Mouse (Mus musculus) stomach, embryonic 14.5 days (tissue): ENCODE measurements around the gene Mgat1. TPM values are rescaled to one million over a fixed set of nuclear protein-coding genes. Genes with fewer than 3 reads are reported as not detected.

Source experiments
- ATAC-seq: fragments of 200-750 bp; cut with Nextera tagmentation; 2 replicates; pipeline ENCODE4 v1.8.0; 2017; ENCODE audit warnings: low read depth, moderate TSS enrichment; ENCODE audit not compliant: insufficient number of reproducible peaks, insufficient read depth, low FRiP score
- H3K27ac ChIP-seq: fragments of 300-500 bp; sonication (generic); 2 replicates; pipeline ENCODE4 v1.5.1; 2014; ENCODE audit warnings: mild to moderate bottlenecking, low read length, moderate library complexity, mixed read lengths
- H3K27me3 ChIP-seq: fragments of 300-500 bp; sonication (generic); 2 replicates; pipeline ENCODE4 v1.6.1; 2014; ENCODE audit warnings: low read length, control low read depth, mixed read lengths; ENCODE audit not compliant: control insufficient read depth, insufficient read depth
- H3K36me3 ChIP-seq: fragments of 300-500 bp; sonication (generic); 2 replicates; pipeline ENCODE4 v1.6.1; 2014; ENCODE audit warnings: mild to moderate bottlenecking, control low read depth, low read length, moderate library complexity, mixed read lengths; ENCODE audit not compliant: control insufficient read depth, insufficient read depth
- H3K4me1 ChIP-seq: fragments of 300-500 bp; sonication (generic); 2 replicates; pipeline ENCODE4 v1.6.1; 2014; ENCODE audit warnings: low read length, control low read depth, mixed read lengths; ENCODE audit not compliant: control insufficient read depth, insufficient read depth
- H3K4me2 ChIP-seq: fragments of 300-500 bp; sonication (generic); replicated peaks from 2 replicates; pipeline ENCODE4 v1.6.1; 2014; ENCODE audit warnings: low read depth, low read length, control low read depth
- H3K4me3 ChIP-seq: fragments of 300-500 bp; sonication (generic); 2 replicates; pipeline ENCODE4 v1.5.1; 2014; ENCODE audit warnings: low read depth, low read length, control low read depth
- H3K9ac ChIP-seq: fragments of 300-500 bp; sonication (generic); replicated peaks from 2 replicates; pipeline ENCODE4 v1.6.1; 2014; ENCODE audit warnings: low read depth, mild to moderate bottlenecking, control low read depth, low read length, moderate library complexity, mixed read lengths
- H3K9me3 ChIP-seq: fragments of 300-500 bp; sonication (generic); 2 replicates; pipeline ENCODE4 v1.6.1; 2016; ENCODE audit warnings: low read depth, low read length, control low read depth; ENCODE audit not compliant: control insufficient read depth
- WGBS: fragments of 180-500 bp; shearing (Covaris S2); extraction: QIAGEN DNeasy Blood & Tissue Kit; methylation state at CpG from one replicate; pipeline ENCODE4 v1.1.7; 2014; 5-methylcytosine and 5-hydroxymethylcytosine counted together
- polyA plus RNA-seq: library from polyadenylated mRNA; unstranded; fragments of >200 nt; fragmentation: Nextera tagmentation; extraction: Ambion mirVana; gene quantifications from 2 replicates; pipeline ENCODE4 v1.2.1, GENCODE M21; 2014

Mgat1 gene
- polyA plus RNA-seq, 1 experiment from 2014 or later: 55.0 TPM

DNA sequence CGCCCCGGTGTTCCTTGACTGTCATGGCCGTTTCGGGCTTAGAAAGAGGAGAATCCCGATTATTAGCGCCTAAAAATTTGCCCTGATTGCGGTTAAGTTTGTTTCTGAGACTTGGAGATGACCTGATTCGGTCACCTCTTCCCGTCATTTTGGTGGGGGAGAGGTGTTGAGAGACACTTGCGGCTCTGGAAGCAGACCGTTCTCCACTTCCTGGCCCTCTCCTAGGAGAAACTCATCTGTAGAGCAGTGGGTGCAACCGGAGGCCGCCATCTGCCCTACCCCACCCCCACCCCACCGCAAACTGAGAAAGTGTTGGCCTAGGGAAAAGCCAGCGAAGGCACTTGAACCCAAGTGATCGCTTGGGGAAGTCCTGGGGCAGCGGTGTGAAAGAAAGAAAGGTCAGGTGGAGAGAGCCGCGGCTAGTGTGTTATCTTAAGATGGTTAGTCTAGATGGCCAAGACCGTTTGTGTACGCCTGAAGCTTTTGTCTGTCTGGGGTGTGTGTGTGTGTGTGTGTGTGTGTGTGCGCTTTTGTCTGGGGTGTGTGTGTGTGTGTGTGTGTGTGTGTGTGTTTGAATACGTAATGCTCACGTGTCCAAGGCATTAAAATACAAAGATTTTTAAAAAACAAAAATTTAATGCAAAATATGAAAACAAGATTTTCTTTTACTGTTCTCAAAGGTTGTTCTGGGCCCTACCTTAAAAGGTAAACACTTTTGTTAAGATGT, 40.1 kb upstream of the Mgat1 start:
- H3K36me3 ChIP-seq: peaks cover 9% of the 10 kb centered on the region; the same call in 1 of the 2 replicates
- peak overlapping the region; percentile 98 for H3K9ac ChIP-seq
- H3K27me3 ChIP-seq: no peaks in the 10 kb centered on the region
- H3K4me1 ChIP-seq: peaks cover 6% of the 10 kb centered on the region; the same call in 1 of the 2 replicates
- H3K4me2 ChIP-seq: peak overlapping the region; percentile 86
- H3K27ac ChIP-seq: peak overlapping the region; percentile 99
- H3K4me3 ChIP-seq: peak overlapping the region; percentile 89
- WGBS: 0% methylated on average over 24 of the region's 24 CpGs
- ATAC-seq: peak; percentile 70
- H3K9me3 ChIP-seq: no peaks in the 10 kb centered on the region

DNA sequence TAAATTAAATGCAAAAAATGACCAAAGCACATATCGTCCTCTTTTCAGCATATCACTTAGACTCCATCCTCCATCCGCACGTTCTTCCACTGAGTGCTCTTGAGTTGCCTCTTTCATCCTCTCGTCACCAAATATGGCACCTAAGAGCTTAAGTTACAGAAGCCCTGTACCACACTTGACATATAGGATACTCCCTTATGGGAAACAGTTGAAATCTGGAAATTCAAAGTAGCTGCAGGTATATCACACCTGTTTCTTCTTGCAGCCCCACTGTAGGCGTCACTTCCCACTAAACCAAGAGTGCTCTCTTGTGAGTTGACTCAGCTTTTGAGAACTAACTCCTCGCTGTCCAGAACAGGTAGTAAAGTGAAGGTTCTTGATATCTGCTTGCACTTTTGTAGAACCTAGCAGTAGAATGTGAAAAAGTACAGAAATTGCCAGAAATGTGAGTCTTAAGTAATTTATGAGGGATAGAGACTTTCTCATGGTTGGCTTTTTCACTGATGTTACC, 38.9 kb upstream of the Mgat1 start:
- Histone ChIP-seq H3K4me2 (peak overlapping the region; percentile 86), H3K4me1 (peaks cover 6% of the 10 kb centered on the region; the same call in 1 of the 2 replicates), H3K27ac (no peak overlapping the region), H3K36me3 (peaks cover 9% of the 10 kb centered on the region; the same call in 1 of the 2 replicates), H3K4me3 (peak overlapping the region; percentile 89), H3K27me3 (no peaks in the 10 kb centered on the region), H3K9me3 (no peaks in the 10 kb centered on the region), H3K9ac (no peak overlapping the region)
- WGBS: 79% methylated on average over 6 of the region's 6 CpGs
- no peak for ATAC-seq

DNA sequence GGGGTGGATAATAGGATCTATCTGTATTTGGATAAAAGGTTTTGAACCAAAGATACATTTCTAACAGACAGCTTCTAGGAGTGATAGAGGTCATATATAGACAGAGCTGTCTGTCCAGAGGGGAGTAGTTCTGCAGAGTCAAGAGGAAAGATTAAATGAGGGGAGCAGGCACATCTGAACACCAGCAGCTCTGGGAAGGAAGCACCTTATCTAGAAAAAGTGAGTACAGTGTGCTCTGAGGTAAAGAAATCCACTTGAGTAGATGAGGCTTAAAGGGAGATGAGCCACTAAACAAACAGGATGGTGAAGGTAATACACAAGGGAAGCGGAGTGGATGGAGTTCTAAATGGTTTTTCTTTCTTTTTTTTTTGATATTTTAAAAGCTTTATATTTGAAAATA, 36.5 kb upstream of the Mgat1 start:
- WGBS: 96% methylated on average over 1 of the region's 1 CpGs
- no peaks in the 10 kb centered on the region for H3K27me3 ChIP-seq
- H3K4me2 ChIP-seq: no peak overlapping the region
- no peak overlapping the region for H3K27ac ChIP-seq
- no peak overlapping the region for H3K4me3 ChIP-seq
- no peaks in the 10 kb centered on the region for H3K9me3 ChIP-seq
- H3K9ac ChIP-seq: no peak overlapping the region
- no peak for ATAC-seq
- H3K36me3 ChIP-seq: peaks cover 9% of the 10 kb centered on the region; the same call in 1 of the 2 replicates
- peaks cover 6% of the 10 kb centered on the region; the same call in 1 of the 2 replicates for H3K4me1 ChIP-seq

DNA sequence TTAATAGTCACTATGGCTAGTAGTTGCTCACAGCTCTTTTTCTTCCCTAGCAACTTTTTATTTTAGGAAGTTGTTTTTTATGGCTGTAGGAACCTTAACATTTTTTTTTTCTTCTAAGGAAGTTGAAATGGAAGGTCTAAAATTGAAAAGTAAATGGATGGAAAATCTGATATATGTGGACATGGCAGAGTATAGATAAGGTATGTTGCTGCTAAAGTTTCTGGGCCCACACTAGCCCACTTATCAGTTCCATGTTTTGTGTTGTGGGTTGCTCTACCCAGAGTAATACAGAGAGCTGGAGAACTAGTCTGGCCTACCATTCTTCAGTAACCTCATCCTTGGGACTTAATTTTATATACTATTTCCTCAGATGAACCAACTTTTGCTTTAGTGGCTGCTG, 31.4 kb upstream of the Mgat1 start:
- H3K4me1 ChIP-seq: no peaks in the 10 kb centered on the region
- ATAC-seq: no peak
- no peak overlapping the region for H3K4me3 ChIP-seq
- H3K4me2 ChIP-seq: no peak overlapping the region
- no peaks in the 10 kb centered on the region for H3K9me3 ChIP-seq
- no peaks in the 10 kb centered on the region for H3K27me3 ChIP-seq
- no peak overlapping the region for H3K9ac ChIP-seq
- H3K36me3 ChIP-seq: peaks cover 36% of the 10 kb centered on the region
- H3K27ac ChIP-seq: no peak overlapping the region

DNA sequence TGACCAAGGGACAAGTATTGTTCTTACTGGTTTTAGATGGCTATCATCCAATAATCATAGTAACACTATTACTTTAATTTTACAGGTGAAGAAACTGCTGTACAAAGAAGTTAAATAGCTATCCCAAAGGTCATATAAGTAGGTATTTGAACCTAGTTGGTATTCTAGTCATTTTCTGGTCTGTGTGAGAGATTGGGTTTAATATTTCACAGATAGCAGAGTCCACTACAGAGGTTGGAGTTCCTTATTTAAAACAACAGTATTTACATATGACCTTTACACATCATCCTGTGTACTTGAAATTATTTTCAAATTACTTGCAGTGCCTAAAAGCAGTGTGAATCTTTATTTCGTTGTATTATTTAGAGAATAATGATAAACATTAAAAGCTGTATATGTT, 30.5 kb upstream of the Mgat1 start:
- no peaks in the 10 kb centered on the region for H3K9me3 ChIP-seq
- H3K36me3 ChIP-seq: peaks cover 37% of the 10 kb centered on the region
- no peaks in the 10 kb centered on the region for H3K27me3 ChIP-seq
- no peak overlapping the region for H3K4me2 ChIP-seq
- 92% methylated on average over 1 of the region's 1 CpGs for WGBS
- no peak overlapping the region for H3K9ac ChIP-seq
- H3K27ac ChIP-seq: no peak overlapping the region
- ATAC-seq: no peak
- no peaks in the 10 kb centered on the region for H3K4me1 ChIP-seq
- H3K4me3 ChIP-seq: no peak overlapping the region

DNA sequence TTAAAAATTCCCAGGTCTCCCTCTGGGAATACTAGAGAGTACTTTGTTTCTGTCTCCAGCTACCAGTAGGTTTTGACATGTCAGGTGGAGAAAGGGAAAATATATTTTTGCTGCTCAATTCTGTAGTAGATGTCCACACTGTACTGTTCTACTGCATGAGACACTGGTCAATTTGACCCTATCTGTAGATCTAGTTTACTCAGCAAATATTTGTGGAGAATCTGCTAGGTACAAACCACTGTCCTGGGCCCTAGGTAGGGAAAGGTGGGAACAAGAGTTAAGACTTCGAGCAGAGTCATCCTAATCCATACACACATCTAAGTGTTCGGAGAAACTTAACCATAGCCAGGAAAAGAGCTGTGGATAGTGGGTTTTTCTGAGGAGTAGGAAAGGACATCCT, 24.7 kb upstream of the Mgat1 start:
- Histone ChIP-seq H3K4me2 (no peak overlapping the region), H3K27me3 (no peaks in the 10 kb centered on the region), H3K9ac (no peak overlapping the region), H3K4me1 (no peaks in the 10 kb centered on the region), H3K9me3 (no peaks in the 10 kb centered on the region), H3K27ac (no peak overlapping the region), H3K4me3 (no peak overlapping the region), H3K36me3 (peaks cover 31% of the 10 kb centered on the region)
- ATAC-seq: no peak
- 97% methylated on average over 2 of the region's 2 CpGs for WGBS

DNA sequence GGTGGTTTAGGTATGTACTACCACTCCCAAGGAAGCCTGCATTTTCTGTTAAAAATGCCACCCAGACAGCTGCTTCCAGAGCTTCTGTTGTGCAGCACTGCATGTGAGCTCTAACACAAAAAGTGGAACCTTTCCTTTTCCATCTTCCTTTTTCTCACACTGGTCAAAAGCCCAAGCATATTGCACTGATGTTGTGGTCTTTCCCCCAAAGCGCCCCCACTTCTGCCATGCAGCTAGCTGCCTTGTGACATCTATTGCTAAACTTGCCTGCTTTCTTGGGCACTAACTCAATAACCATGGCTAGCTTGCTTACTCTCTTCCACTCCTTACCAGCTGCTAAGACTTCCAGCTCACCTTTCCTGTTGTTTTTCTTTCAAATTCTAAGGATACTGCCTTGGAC, 19.5 kb upstream of the Mgat1 start:
- Histone ChIP-seq H3K36me3 (no peaks in the 10 kb centered on the region), H3K4me2 (no peak overlapping the region), H3K27me3 (no peaks in the 10 kb centered on the region), H3K9ac (no peak overlapping the region), H3K9me3 (no peaks in the 10 kb centered on the region), H3K27ac (no peak overlapping the region), H3K4me3 (no peak overlapping the region), H3K4me1 (no peaks in the 10 kb centered on the region)
- 61% methylated on average over 1 of the region's 1 CpGs for WGBS
- ATAC-seq: no peak

DNA sequence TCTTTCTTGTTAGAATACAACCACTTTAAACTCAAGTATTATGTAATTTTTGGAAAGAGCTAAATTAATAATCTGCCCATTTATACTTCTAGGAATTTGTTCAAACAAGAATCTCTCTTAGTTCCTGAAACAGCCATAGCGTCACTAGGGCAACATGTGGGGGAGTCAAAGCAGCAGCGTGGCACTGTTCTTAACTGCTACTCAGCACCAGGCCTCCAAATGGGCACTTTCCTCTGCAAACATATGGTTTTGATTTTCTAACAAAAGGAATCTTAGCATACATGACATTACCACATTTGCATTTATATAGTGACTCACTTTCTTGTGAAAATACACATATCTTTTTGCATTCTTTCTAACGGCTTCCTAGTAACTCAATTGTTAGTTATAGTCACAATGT, 11.2 kb upstream of the Mgat1 start:
- H3K4me1 ChIP-seq: no peaks in the 10 kb centered on the region
- H3K4me2 ChIP-seq: no peak overlapping the region
- WGBS: 64% methylated on average over 3 of the region's 3 CpGs
- H3K9ac ChIP-seq: no peak overlapping the region
- H3K36me3 ChIP-seq: no peaks in the 10 kb centered on the region
- H3K27me3 ChIP-seq: no peaks in the 10 kb centered on the region
- no peak overlapping the region for H3K27ac ChIP-seq
- no peak overlapping the region for H3K4me3 ChIP-seq
- ATAC-seq: no peak
- no peaks in the 10 kb centered on the region for H3K9me3 ChIP-seq
